Mouse (Mus musculus) 3T3-L1 (cell line): ENCODE results near the gene Ttc7b.

ENCODE experiments used
- DNase-seq: peaks from one replicate; pipeline ENCODE4 v3.0.0-alpha.2; 2015; ENCODE audit warnings: low read depth, low spot score

Gene Ttc7b

DNA sequence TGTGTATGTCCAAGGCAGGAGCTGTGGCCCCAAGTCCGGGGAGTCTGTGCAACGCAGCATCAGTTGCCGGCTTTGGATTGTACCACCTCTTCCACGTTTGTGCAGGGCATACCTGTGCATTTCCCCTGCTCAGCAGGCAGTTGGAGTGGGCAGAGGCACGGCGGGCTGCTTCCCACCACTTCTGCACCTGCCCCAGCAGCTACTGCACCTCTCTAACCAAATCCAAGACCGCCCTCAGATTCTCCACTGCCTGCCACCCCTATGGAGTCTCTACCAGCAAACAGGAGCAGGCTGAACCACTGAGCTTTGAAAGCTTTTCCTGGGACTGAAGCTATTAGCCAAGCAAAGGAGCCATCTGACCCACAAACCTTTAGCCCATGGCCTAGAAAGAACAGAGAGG is 30.8 kb downstream of the Ttc7b start:
- DNase-seq = no peak

- DNase-seq = no peak
Observed at GRCm38 (mm10) chr12:100488368-100488767, 32.3 kb downstream of the Ttc7b start.

GRCm38 (mm10) chr12:100486232-100486631 is 34.4 kb downstream of the Ttc7b start:
- peak; percentile 20 for DNase-seq

- DNase-seq = no peak
Observed at GRCm38 (mm10) chr12:100483054-100483453, 37.6 kb downstream of the Ttc7b start.

DNA sequence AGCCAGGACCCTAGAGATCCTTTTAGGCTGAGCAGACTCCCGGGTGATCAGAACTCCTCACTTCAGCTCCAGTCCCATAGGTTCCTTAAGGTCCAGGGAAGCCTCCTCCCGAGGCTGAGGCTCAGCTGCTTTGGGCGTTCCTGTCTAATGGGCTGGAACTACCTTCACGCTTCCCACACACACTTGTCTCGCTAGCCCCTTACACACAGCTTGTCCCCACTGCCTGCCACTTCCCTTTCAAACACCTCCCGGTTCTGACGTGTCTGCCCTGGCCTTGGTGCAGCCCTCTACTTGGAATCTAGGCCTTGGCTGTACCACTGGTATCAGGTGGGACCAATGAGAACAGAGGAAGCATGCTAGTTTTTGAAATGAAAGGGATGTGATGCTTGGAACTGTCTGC is 38.4 kb downstream of the Ttc7b start:
- no peak for DNase-seq

DNA sequence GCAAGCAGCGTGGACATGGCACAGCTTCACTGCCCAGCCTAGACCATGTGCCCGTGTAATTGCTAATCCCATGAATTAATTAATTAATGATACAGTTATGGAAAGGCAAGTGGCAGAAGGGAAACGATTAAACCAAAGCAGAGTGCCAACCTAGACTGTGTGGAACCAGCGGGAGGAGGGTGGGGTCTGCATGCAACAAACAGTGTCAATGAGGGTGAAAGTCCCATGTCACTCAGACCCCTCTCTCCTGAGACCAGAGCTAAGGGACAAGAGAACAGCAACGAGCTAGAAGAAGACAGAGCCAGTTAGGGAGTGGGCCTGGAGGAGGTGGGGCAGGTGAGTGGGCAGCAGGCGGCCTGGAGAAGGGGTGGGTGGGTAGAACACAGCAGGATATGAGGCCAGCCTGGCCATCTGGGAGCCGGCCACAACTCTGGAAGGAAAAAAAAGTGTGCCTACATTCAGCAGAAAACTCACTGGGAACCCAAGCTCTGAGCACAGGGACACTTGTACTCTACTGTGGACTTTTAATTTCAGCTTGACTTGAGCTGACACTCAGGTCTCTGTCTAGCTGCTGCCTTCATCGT is 39.1 kb downstream of the Ttc7b start:
- no peak for DNase-seq

DNA sequence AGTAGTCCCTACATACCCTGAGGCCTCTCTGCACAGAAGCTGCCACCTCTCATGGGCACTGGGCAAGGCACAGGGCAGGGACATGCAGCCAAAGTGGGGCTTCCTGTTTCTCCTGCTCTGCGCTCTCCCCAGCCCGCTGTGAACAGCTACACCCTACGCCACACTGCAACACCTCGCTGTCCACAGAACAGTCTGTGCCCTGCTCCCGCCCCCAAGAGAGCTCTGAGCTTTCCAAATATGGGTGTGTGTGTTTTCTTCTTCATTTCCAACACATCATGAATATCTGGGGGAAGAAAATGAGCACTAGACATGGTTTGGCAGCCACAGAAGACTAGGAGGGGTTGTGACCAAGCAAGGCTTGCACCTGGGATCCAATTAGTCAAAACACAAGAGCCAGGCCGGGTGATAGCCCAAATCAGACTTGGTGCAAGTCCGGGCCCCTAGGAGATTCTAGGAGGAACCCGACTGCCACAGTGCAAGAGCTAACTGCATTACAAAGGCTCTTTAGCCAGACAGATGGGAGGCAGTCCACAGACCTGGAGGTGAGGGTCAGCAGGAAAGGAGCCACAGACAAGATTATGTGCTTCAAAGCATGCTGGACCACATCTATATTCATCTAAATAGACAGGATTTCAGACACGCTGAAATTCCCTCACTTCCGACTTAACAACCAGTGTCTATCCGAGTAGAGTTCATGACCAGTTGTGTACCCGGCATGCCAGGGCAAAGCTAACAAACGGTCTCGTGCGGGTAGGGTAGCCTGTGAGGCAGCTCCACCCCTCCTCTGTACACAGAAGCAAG is 39.8 kb downstream of the Ttc7b start:
- no peak for DNase-seq

- peak; percentile 49 for DNase-seq
Observed at GRCm38 (mm10) chr12:100479892-100480621, 40.6 kb downstream of the Ttc7b start.

DNA sequence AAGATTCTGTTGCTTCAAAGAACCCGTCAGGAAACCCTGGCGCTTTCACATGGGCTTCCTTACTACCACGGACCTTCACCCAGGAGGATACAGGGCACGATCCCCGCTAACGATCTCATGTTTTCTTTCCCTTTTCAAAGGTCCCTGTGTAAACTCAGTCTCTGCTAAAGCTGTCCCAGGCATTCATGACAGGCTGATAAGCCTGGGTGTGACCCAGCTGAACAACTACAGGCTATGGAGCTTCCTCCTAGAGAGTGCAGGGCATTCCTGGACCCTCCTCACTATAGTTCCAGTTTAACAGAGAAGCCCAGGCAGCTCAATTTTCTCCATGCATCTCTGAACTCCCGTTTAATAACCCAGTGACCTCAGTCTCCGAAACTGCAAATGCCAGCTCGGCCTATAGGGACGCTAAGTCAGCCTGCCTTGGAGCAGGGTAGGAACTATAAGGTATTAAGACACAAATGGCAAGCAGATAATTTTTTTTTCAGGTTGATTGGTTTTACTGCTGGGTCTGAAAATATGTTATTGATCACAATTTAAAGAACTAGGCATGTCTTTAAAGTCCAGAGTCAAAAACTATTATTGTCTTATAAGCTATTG is 41.3 kb downstream of the Ttc7b start:
- no peak for DNase-seq

DNA sequence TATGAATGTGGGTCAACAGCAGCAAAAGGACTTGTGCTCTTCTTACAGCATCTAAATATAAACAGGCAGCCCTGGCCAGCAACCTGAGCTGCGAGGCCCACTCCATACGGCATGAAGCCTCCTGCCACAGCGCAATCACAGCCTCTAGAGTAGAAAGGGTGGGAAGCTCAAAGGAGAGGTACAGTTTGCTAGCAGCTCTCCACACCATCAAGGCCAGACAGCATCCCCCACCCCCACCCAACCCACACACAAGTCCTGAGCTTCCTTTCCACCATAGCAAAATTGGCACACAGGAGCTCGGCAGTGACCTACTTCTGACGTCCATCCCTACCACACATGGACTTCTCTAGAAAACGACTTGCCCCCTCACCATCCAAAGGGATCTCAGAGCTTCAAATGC is 42.0 kb downstream of the Ttc7b start:
- no peak for DNase-seq

GRCm38 (mm10) chr12:100478151-100478550 is 42.5 kb downstream of the Ttc7b start:
- DNase-seq = no peak

DNA sequence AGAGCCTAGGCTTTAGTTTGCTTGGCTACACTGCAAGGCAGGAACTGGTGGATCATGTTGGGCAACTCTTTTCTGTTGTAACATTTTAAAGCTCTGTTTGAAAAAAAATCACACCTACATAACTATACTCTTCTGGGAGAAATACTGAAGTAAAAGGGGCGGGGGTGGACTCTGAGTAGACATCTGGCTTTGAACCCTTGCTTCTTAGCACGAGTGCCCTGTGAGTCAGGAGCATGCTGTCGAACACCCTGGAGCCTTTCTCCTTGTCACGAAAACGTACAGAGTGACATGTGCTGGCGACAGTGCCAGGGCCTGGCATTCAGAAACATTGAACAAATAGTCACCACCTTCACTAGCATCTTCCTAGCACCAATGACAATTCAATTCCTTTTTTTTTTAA is 43.2 kb downstream of the Ttc7b start:
- DNase-seq = no peak

GRCm38 (mm10) chr12:100476351-100476750 is 44.3 kb downstream of the Ttc7b start:
- no peak for DNase-seq

DNA sequence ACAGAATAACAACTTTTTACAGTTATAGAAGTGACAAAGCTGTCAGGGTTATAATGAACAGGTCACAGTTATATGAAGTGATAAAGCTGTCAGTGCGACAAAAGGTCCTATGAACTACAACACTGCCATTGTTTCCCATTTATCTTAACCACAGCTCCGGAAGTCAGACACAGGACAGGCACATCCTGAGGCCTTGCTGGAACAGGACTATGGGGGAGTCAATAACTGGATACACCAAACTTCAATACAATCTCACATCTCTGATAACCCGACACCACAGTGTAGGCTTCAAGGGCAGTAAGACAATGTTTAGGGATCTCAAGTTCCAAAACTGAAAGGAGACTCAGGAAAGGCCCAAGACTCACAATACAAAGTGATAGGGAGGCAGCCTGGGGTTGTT is 45.1 kb downstream of the Ttc7b start:
- no peak for DNase-seq

DNA sequence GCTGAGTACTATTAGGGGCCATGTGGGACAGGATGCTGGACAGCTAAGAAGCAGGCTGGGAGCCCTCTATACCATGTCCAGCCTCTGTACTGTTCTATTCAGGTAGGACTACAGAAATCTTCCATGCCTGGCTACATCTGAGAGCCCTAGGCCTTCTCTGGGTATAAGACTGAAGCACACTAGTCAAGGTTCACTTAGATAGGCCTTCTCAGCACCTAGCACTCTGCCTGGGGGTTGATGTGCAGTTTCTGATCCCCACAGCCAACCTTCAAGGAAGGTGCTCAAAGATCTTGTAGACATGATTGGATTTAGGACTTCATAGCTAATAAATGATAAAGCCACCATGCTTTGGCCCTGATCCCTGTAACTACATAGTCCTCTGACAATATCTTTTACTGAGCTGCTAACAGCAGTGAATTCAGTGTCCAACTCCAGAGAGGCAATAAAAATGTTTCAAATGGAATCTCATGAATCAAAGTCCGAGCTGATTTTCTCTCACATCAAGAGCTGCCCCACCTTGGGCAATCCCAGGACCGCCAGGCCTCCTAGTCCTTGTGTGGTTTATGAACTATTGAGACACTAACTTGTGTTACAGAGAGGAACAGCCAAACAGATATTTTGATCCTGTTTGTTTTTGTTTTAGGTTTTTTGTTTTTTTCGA is 45.8 kb downstream of the Ttc7b start:
- DNase-seq = no peak

GRCm38 (mm10) chr12:100470295-100470694 is 50.3 kb downstream of the Ttc7b start:
- no peak for DNase-seq

DNA sequence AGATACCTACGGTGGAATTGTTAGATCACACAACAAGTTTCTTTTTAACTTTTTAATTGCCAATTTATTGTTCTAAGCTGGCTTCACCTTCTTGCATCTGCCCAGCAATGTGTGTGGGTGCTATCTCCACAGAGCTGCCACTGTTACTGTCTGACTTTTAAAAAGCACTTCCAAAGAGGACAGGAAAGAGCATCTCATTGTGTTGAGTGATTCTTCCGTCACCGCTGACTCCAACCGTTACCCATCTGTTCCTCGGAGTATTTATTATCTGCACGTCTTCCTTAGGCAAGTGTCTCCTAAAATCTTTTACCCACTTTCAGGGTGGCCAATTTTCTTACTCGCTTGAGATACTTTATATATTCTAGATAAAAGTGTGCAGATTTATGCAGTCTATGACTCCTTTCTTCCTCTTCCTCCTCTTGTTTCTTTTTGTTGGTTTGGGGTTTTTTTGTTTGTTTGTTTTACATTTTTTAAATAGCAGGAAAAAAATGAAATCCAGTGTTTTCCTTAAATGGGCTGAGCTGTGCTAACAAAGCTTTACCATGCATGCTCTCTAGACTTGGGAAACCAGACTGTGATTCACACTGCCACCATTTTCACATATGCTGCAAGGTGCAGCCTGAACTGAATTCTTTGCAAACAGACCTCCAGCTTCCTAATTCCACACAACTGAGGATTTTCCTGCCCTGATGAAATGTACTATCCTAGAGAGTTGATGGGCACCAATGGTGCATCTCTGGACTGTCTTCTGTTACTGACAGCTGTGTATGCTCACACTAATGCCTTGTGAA is 50.9 kb downstream of the Ttc7b start:
- no peak for DNase-seq

GRCm38 (mm10) chr12:100465101-100465715 is 55.4 kb downstream of the Ttc7b start:
- no peak for DNase-seq

DNA sequence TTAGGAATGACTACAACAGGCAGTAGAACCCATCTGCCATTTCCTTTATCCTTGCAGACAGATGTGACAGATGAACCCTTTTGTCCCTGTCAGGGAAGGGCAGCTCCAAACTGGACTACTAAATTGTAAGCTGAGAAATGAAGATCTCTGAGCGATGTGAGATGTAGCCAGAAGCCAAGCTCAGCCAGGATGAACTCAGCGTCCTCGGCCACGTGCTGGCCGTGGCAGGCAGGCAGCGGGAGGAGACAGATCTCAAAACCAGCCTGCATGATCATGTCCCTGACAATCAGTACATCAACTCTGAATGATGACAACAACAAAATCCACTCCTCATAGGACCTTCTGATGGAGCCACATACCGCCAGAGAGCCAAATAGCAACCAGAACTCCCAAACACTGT is 62.9 kb downstream of the Ttc7b start:
- DNase-seq = no peak

DNA sequence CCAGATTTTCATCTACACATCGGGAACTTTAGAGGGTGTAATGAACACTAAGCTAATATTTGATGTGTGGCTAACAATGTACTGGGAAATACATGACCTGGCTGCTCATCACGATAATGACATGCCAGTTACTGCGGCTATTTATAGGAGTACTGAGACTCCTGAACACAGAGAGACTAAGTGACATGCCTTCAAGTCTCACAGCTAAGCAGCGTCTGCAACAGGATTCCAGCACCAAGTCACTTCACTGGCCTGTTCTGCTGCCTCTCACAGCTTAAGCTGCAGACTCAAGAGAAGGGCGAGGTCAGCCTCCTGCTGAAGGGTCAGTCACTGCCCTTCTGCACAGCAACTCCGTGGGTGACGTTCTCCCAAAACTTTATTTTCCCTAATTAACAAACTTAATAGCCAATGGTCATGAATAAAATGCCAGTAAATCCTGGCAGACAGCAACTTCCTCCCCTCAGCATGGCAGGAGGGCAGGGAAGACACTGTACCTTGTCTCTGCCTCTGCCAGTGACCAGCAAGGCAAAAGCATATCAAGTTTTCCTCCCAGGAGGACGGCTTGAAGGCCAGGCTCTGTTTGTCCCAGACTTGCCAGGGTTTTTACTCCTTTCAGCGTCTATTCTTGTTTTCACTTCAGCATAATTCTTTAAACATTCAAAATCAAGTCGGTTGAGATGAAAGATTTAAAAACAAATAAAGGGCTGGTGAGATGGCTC is 64.2 kb downstream of the Ttc7b start:
- no peak for DNase-seq
